Mouse (Mus musculus): ENCODE data around the gene Hgf.

DNA sequence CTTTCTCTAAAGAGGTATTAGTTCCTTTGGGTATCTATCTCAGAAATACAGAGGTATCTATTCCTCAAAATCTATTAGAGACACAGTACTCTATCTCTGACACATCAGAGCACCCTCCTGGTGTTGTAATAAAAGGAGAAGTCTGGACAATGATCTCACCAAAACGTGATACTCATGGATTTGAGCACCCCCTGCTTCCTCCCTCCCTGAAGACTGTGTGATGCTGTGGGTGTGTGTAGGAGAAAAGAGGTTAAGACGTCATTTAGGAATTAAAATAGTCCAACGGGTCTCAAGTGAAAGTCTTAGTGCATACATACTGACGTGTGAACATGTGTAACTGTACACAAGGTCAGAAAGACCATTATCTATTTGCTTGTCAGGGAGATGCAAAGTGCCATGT lies 648 bp upstream of the Hgf start:
- TF ChIP-seq CTCF (IDR thresholded peaks at IDR 0.05; ENCODE audit: control insufficient read depth, insufficient read depth, low read length) (no peak), POLR2A (IDR thresholded peaks at IDR 0.05; ENCODE audit: borderline replicate concordance, control insufficient read depth, low read depth, low read length) (no peak)

All from bone marrow, adult 2 months (tissue).